Mouse (Mus musculus) olfactory bulb, adult 2 months (tissue): ENCODE results near the gene Cic. TPM values are rescaled to one million over a fixed set of nuclear protein-coding genes. Genes with fewer than 3 reads are reported as not detected.

Experiments
- H3K27ac ChIP-seq: fragments of 200-500 bp; 2 replicates; pipeline ENCODE4 v1.5.1; 2012; ENCODE audit warnings: low read depth, low read length; ENCODE audit not compliant: insufficient read depth
- H3K4me1 ChIP-seq: fragments of 200-500 bp; 2 replicates; pipeline ENCODE4 v1.6.1; 2012; ENCODE audit warnings: low read length; ENCODE audit not compliant: control insufficient read depth, insufficient read depth
- H3K4me3 ChIP-seq: fragments of 200-500 bp; 2 replicates; pipeline ENCODE4 v1.5.1; 2012; ENCODE audit warnings: mild to moderate bottlenecking, low read depth, low read length, moderate library complexity; ENCODE audit not compliant: insufficient read depth
- CTCF ChIP-seq: fragments of 200-500 bp; IDR thresholded peaks from 2 replicates; pipeline ENCODE4 v1.5.1; 2012; ENCODE audit warnings: low read depth, mild to moderate bottlenecking, low read length, moderate library complexity; ENCODE audit not compliant: insufficient read depth
- POLR2A ChIP-seq: fragments of 200-500 bp; IDR thresholded peaks from 2 replicates; pipeline ENCODE4 v1.6.1; 2012; ENCODE audit warnings: mild to moderate bottlenecking, low read depth, low read length, moderate library complexity; ENCODE audit not compliant: insufficient read depth
- WGBS: fragments of 180-500 bp; shearing (Covaris S2); methylation state at CpG from one replicate; pipeline ENCODE4 v1.1.7; 2018; 5-methylcytosine and 5-hydroxymethylcytosine counted together
- polyA plus RNA-seq: library from polyadenylated mRNA; stranded (reverse); fragments of >200 nt; gene quantifications from 2 replicates; pipeline ENCODE4 v1.2.4, GENCODE M21; 2012; ENCODE audit warnings: low replicate concordance; ENCODE audit not compliant: missing spikeins, insufficient read depth, insufficient read length

Gene Cic
- polyA plus RNA-seq, 1 experiment: 41.9 TPM

DNA sequence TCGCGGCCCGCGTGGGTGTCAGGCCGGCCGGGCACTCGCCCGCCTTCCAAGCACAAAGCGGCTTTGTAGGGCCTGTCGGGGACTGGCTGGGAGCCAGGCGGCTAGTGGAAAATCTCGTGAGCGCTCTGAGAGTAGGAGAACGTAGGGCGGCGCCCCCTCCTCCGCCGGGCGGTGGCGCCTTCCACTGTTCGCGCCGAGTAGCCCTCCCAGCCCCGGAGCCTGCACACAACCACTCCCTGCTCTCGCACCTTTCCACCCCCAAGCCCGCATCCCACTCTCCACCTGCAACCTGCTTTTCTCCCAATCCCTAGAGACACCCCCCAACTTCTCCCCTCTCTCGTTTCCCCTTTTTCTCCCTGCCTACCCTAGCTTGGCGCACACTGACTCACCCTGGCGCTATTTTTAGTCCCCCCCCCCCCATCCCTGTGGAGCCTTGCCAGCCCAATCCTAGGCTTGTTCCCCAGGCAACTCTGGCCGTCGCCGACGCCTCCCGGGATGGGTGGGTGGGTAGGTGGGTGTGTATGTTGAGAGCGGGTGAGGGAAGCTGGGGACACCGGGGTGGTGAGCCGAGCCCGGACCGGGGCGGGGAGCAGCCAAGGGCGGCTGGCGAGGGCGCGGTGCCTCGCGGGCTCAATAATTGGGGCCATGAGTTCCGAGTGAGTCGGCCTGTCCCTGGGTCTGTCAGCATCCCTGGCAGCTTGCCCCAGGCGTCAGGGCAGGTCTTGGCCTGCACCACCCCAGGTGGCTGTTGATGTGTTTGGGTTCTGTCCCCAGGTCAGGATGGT lies 11.8 kb downstream of the Cic start:
- Histone ChIP-seq H3K4me3 (peak overlapping the region; percentile 61), H3K4me1 (peaks cover 50% of the 10 kb centered on the region), H3K27ac (peak overlapping the region; percentile 99)
- WGBS: under 1% methylated on average over 47 of the region's 49 CpGs
- TF ChIP-seq POLR2A (0 out of 2 replicates have a peak, but pooled peaks have one; percentile 31), CTCF (0 out of 2 replicates have a peak, but pooled peaks have one; percentile 22)

DNA sequence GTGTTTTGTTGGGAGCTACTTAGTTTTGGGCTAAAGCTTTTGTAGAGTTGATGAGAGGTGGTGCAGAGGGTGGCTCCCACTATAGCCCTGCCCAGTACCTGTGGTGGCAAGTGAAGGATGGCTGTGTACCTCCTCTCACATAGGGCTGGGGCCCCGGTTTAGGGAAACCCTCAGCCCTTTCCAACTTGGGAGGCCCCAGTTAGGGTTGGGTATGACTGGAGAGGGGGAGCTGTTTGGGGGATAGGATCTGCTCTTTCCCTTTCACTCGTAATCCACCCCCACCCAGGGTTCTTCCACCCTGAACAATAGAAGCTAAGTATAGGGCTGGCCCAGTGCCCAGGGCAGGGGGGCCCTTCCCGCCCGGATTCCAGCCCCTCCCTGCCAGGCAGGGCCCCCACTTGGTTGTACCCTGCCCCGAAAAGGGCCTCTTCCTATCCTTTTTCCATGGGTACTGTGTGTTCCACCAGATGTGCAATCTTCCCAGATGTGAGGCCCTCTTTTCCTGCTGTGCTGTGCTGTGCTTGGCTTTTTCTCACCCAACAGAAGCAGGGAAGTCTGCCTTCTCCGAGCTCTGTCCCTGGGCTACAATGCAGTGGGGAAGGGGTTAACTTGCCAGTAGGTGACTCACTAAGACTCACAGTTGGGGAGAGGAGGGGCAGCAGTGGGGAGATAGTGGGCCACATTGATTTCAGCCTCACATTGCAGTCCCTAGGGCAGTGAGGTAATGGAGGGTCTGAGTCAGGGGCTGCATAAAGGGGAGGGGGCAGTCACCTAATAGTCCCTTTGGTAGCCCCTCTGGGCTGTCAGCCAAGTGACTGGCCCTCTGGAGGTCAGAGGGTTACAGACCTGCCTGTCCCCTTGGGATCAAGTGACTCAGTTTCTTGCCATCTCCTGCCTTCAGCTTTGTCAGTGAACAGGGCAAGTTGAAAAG lies 12.6 kb downstream of the Cic start:
- TF ChIP-seq CTCF: no peak
- no peak for TF ChIP-seq POLR2A
- H3K4me1 ChIP-seq: peaks cover 51% of the 10 kb centered on the region
- H3K4me3 ChIP-seq: peak overlapping the region; percentile 61
- H3K27ac ChIP-seq: peak overlapping the region; percentile 99
- 1% methylated on average over 6 of the region's 6 CpGs for WGBS

DNA sequence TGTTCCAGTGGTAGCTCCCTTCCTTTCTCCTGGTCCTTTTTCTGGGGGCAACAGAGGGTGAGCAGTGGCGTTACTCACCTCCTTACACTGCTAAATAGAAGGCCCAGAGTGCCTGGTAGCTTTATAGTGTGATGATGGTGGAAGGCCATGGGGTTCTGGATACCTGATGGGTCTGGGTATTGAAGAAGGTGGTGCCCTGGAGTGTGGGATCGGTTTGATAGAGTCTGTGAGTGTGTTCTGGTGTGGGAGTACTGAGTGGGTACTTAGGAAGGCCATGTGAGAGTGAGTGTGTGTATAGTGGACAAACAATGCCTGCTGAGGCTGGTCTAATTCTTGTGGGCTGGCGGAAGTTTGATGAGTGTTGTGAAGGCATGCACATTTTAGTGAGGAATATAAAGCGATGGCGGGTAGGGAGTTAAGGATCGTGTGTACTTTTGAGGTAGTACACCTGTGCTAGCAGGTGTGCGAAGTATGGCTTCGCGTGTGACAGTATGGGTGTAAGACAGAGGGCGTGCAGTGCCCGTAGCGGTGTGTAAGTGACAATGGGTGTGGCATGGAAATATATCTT lies 13.7 kb downstream of the Cic start:
- H3K27ac ChIP-seq: peak overlapping the region; percentile 99
- no peak for TF ChIP-seq POLR2A
- no peak for TF ChIP-seq CTCF
- WGBS: 10% methylated on average over 12 of the region's 12 CpGs
- peak overlapping the region; percentile 40 for H3K4me3 ChIP-seq
- H3K4me1 ChIP-seq: peaks cover 43% of the 10 kb centered on the region

DNA sequence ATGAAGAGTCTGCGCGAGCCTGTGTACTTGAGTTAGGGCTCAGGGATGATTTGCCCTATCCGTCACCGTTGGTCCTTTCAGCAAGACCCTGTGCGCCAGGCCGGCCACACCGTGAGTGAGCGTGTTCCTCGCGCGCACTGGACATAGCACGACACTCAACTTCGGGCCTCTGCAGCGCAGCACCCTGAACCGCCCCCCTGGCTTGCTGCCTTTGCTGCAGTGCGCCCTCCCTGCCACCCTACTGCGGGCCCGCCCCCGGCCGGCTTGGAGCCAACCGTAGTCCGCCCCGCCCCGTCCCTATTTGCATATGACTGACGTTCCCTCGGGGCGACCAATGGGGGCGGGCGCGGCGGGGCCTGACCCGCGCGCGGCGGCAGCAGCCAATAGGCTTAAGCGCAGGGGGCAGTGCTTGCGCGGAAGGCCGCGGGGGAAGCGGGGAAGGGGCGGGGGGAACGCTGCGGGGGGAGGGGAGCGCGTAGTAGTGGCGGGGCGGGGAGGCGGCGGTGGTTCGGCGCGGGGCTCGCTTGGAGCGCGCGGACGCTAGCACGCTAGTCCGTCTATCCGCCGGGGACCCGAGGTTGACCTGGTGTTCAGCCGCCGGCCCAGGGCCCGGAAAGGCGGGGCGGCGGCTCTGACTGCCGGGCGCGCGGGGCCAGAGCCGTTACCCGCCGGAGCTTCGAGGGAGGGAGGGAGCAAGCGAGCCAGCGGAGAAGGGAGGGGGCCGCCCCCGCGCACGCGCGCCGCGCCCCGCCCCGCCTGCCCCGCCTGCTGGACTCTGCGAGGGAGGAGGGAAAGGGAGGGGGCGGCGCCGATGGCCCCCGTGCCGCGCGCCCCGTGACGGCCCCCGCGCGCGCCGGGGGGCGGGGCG lies 14.5 kb downstream of the Cic start:
- no peak for TF ChIP-seq CTCF
- TF ChIP-seq POLR2A: peak; percentile 35; the same call in 1 of the 2 replicates
- H3K4me1 ChIP-seq: peaks cover 42% of the 10 kb centered on the region
- 2% methylated on average over 96 of the region's 108 CpGs for WGBS

DNA sequence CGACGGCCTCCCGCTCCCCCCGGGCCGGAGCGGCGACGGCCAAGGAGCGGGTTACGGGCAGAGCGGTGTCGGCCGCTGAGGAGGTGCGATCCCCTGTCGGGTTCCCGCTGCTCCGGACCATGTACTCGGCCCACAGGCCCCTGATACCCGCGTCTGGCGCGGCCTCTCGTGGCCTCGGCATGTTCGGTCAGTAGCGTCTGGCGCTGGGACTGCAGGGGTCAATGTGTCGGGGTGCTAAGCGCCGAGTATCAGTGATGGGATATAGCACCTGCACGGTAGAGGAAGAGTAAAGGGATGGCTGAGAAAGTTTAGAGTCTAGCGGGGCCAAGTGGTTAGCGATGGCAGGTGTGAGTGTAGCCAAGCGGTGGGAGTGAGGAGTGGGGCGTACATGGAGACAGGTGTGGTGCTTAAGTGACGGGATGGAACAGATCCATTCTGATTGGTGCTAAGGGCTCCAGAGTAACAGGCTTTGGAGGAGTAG lies 15.3 kb downstream of the Cic start:
- peak overlapping the region; percentile 88 for H3K4me3 ChIP-seq
- TF ChIP-seq POLR2A: 0 out of 2 replicates have a peak, but pooled peaks have one; percentile 15
- TF ChIP-seq CTCF: no peak
- H3K4me1 ChIP-seq: peaks cover 40% of the 10 kb centered on the region
- 1% methylated on average over 36 of the region's 36 CpGs for WGBS
- H3K27ac ChIP-seq: 0 out of 2 replicates have a peak overlapping the region, but pooled peaks have one; percentile 33

More for the DNA sequence above, 14.5 kb downstream of the Cic start:
- peak overlapping the region; percentile 88 for H3K4me3 ChIP-seq
- H3K27ac ChIP-seq: peak overlapping the region; percentile 99

DNA sequence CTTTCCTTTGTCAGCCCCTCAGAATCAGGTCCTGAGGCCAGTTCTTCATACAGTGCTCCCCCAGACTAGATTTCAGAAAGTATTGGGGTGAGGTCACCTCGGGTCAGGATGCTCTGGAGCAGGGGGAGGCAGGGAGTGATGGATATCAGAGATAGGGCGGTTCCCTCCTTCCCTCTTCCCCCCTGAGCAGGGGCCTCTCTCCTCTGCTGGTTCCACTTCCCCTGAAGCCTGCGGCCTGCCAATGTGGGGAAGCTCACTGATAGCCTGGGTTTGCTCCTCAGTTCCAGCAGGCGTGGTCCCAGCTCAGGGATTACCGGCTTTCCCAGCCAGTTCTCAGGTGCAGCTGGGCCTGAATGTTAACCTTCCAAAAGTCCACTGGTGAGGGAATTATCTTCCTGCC lies 16.1 kb downstream of the Cic start:
- 16% methylated on average over 5 of the region's 5 CpGs for WGBS
- no peak overlapping the region for H3K27ac ChIP-seq
- H3K4me1 ChIP-seq: peaks cover 40% of the 10 kb centered on the region
- TF ChIP-seq POLR2A (no peak), CTCF (no peak)
- H3K4me3 ChIP-seq: peak overlapping the region; percentile 88

DNA sequence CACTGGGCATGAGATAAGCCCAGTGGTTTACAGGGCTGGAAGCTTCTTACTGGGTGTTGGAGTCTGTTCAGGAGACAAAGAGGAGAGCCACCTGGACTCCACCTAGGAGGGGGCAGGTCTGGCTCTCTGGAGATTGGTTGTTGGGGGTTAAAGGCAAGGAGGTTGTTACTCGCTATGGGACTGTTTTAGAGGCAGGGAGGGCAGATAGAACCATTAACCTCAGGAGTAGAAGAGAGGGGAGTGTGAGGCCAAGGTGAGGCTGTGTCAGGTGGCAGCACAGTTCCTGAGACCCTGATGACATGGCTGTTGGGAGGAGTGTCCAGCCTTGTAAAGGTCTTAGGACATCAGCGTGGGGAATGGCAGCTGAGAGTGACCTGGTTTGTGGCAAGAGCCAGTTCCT lies 16.7 kb downstream of the Cic start:
- Histone ChIP-seq H3K4me3 (no peak overlapping the region), H3K4me1 (peaks cover 40% of the 10 kb centered on the region), H3K27ac (no peak overlapping the region)
- TF ChIP-seq POLR2A: no peak
- TF ChIP-seq CTCF: no peak
- WGBS: 51% methylated on average over 2 of the region's 2 CpGs

DNA sequence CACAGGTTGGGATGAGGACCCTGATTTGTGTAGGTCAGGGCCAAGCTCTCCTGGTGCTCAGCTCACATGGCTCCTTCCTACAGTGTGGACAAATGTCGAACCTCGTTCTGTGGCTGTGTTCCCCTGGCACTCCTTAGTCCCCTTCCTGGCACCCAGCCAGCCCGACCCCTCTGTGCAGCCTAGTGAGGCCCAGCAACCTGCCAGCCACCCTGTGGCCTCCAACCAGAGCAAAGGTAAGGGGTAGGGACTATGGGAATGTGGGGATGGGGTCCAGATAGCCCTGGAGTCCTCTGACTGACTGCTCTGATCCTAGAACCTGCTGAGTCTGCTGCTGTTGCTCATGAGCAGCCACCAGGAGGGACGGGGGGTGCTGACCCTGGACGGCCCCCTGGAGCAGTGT lies 17.3 kb downstream of the Cic start:
- H3K4me1 ChIP-seq: peaks cover 35% of the 10 kb centered on the region
- no peak for TF ChIP-seq CTCF
- no peak for TF ChIP-seq POLR2A
- H3K4me3 ChIP-seq: no peak overlapping the region
- H3K27ac ChIP-seq: no peak overlapping the region
- 43% methylated on average over 5 of the region's 5 CpGs for WGBS
